Mouse (Mus musculus): ENCODE data around the gene Fam71b.

Gene Fam71b

DNA sequence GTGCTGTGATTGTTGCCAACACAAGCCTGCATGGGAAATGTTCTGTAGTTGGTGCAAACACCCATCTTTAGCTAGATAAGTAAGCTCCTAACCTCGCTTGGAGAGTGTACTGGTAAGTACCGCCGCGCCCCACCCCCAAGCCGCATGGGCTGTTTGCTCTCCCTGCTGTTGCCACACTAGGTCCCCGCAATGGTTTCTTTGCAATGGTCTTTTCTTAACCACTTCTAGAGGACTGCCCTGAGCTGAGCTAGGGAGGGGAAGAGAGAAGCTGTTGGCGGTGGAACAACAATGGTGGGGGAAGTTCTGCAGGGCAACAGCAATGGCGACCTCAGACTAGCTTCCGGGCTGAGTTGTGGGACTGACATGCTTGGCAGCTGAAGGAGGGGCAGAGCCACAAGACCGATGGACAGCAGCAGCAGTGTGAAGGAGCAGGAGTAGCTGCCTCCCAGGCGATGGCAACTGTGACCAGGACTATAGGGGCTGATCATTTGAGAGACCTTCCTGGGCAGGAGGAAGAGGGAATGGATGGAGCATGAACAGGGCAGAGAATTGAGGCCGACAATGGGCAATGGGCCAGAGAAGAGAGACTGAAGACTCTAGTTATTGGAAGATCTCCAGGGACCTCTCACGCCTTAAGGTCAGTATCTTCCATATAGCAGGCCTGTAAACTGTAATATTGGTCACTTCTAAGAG, at the start of gene Fam71b:
Gene Fam71b, plus strand, starts transcription at position 393 of the 693 bp plus-strand sequence.
- DNase-seq (ENCODE audit: low spot score), result no peak

DNA sequence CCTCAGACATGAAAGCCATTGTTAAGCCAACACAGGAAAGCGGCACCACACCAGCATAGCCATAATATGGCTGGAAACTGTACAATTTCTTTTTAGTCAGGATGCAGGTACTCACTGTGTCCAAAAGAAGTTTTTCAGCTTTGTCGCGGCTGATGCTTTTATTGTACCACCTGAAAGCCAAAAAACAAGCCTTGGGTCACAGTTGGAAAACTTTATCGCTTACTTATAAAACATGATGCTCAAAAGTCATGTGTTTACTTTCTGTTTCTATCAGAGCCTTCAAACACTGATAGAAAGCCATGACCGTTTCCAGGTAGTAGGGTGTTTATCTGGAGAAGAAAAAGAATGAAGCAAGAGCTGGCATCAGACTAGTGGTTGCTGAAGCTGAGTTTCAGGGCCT, 48.6 kb upstream of the Fam71b start:
- DNase-seq (ENCODE audit: low spot score), result no peak

DNA sequence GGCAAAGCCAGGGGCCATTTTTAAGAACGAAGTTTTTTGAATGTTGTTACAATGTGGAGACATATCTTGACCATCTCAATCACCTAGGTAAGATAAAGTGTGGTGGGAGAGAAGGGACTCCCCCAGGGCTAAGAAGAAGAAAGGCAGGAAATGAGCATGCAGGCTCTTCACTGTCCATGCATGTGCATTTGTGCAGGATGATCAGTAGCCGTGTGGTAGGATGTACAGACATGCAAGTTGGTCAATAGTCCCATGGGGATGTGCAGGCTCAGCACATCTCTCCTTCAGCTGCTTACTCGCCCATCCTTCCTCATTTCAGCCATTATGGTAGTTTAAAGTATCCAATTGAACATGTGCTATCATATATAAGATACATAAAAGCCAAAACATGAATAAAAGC, 47.9 kb upstream of the Fam71b start:
- no peak for DNase-seq (ENCODE audit: low spot score)

- no peak for DNase-seq (ENCODE audit: low spot score)
Observed at GRCm38 (mm10) chr11:46349681-46350410, 46.5 kb upstream of the Fam71b start.

- no peak for DNase-seq (ENCODE audit: low spot score)
Observed at GRCm38 (mm10) chr11:46358369-46358768, 38.0 kb upstream of the Fam71b start.

- no peak for DNase-seq (ENCODE audit: low spot score)
Observed at GRCm38 (mm10) chr11:46360991-46361665, 35.2 kb upstream of the Fam71b start.

- no peak for DNase-seq (ENCODE audit: low spot score)
Observed at GRCm38 (mm10) chr11:46362061-46363022, 34.0 kb upstream of the Fam71b start.

DNA sequence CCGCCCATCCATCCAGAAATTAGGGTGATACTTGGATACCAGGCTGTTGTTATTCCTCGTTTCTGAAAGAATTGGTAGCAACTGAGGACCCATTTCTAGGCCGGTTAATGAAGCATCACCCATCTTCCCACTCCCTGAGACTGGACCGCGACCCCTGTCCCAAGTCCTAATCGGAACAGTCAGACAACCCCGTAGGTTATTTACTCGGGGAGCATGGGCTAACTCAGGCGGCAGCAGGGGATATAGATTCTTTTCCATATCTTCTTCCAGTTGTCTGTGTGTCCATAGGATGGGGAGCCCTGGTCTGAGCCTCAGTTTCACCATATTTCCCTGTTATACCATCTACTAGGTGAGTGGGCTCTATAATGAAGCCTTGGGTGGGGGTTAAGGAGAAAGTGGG, 32.5 kb upstream of the Fam71b start:
- DNase-seq (ENCODE audit: low spot score), result no peak

GRCm38 (mm10) chr11:46365744-46366143, 30.6 kb upstream of the Fam71b start:
- DNase-seq (ENCODE audit: low spot score), result no peak

DNA sequence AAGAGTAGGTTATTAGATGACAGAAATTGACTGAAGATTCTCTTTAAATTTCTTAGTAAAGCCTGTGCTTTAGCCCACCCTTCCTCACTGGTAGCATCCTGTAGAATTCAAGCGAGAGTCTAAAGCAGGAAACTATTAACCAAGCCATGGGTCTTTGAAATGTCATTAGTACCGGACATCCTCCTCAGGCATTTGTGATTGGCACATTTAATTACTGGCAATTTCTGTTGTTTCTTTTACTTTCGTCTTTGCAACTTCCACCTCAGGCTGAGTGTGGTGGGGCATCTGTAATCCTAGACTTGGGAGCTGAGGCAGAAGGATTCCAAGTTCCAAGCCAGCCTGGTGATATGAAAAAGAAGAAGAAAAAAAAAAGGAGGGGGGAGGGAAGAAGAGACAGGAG, 30.0 kb upstream of the Fam71b start:
- no peak for DNase-seq (ENCODE audit: low spot score)

DNA sequence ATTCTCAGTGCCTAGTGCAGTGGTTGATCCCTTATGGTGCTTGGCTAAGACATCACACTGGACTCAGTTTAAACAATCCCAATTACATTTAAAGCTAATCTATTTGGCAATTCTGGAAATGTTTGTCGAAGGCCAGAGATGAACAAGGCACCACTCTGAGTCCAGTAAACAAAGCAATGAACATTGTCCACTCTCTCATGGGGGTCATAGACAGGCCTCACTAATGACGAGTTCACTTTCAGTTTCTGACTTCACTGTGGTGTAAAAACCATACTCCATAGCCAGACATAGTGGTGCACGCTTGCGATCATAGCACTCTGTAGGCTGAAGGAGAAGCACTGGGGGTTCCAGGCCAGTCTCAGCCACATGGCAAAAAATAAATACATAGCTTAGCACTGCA, 25.9 kb upstream of the Fam71b start:
- DNase-seq (ENCODE audit: low spot score), result no peak

GRCm38 (mm10) chr11:46371250-46371649, 25.1 kb upstream of the Fam71b start:
- DNase-seq (ENCODE audit: low spot score), result no peak

- no peak for DNase-seq (ENCODE audit: low spot score)
Observed at GRCm38 (mm10) chr11:46372331-46372953, 23.9 kb upstream of the Fam71b start.

DNA sequence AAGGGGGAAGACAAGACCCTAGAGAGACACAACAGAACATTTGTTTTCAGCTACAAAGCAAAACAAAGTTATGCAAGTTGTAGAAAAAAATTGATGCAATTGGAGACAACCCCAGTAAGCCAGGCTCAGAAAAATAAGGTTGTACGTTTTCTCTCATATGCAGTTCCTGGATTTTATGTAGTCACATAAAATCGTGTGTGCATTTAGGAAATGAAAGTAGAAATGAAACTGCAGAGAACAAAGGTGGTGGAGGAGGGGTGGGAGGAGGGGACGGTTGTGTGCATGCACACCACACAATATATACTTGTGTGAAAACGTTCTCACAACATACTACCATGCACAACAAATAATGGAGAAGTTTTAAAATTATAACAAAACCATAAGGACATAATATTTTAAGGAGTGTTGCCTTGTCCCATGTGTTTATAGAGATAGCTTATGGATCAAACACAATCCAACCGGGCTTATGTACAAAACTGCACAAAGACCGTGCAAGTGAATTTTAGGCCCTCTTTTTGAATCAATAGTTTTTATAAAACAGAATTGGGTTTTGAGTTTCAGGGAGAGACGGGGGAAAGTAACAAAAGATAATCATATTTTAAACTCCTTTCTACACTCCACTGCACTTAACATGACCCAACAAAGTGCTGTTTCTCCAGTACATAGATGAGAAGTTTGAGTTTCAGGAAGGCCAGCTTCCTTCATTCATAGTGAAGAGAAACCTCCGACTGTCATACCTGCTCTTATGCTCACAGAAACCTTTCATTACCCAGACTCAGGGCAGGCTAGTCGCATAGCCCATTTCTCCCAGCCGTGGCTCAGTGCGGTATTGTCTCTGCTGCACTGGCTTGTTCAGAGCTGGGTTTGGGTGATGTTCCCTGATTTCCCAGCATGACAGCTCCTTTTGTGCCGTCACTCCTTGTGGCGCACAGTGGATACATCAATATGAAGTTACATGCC, 23.0 kb upstream of the Fam71b start:
- DNase-seq (ENCODE audit: low spot score), result no peak

GRCm38 (mm10) chr11:46375015-46375414, 21.3 kb upstream of the Fam71b start:
- DNase-seq (ENCODE audit: low spot score), result no peak

GRCm38 (mm10) chr11:46377316-46377715, 19.0 kb upstream of the Fam71b start:
- DNase-seq (ENCODE audit: low spot score), result no peak

GRCm38 (mm10) chr11:46377819-46378782, 18.3 kb upstream of the Fam71b start:
- DNase-seq (ENCODE audit: low spot score), result no peak

GRCm38 (mm10) chr11:46380097-46380675, 16.2 kb upstream of the Fam71b start:
- DNase-seq (ENCODE audit: low spot score), result no peak

DNA sequence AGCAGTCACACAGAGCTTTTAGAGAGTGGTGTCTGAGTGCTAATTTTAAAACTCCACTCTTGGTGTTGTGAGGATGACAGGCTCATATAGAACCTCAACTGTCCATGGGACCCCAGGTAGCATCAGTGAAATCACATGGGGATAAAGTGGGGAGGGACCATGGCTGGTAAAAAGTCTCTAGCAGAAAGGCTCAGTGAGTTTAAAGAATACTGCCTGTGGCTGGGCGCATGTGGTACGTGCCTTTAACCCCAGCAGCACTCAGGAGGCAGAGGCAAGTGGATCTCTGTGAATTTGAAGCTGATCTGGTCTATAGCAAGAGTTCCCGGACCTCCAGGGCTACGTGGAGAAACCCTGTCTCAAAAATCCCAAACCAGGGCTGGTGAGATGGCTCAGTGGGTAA, 13.9 kb upstream of the Fam71b start:
- no peak for DNase-seq (ENCODE audit: low spot score)
